Mouse (Mus musculus) midbrain, embryonic 14.5 days (tissue): ENCODE measurements around the gene Il9r. TPM values are rescaled to one million over a fixed set of nuclear protein-coding genes. Genes with fewer than 3 reads are reported as not detected.
A peak's percentile ranks its signal among the peaks of the same experiment; 100 is the strongest.
"Not testable (repeated sequence)": the region's sequence is repeated elsewhere in the genome, so short reads cannot be mapped to it uniquely, and the experiment has no call there.

Experiments
- ATAC-seq: fragments of 200-750 bp; cut with Nextera tagmentation; 2 replicates; pipeline ENCODE4 v1.8.0; 2017; ENCODE audit warnings: moderate number of reproducible peaks, moderate library complexity; ENCODE audit not compliant: low FRiP score, low TSS enrichment
- DNase-seq: peaks from one replicate; pipeline ENCODE4 v3.0.0-alpha.2; 2015
- H3K27ac ChIP-seq: fragments of 300-500 bp; sonication (generic); replicated peaks from 2 replicates; pipeline ENCODE4 v1.5.1; 2014; ENCODE audit warnings: mild to moderate bottlenecking, low read depth, low read length, moderate library complexity
- H3K27me3 ChIP-seq: fragments of 300-500 bp; sonication (generic); 2 replicates; pipeline ENCODE4 v1.6.1; 2014; ENCODE audit warnings: low read length, control low read depth, mixed read lengths; ENCODE audit not compliant: control insufficient read depth, insufficient read depth
- H3K36me3 ChIP-seq: fragments of 300-500 bp; sonication (generic); 2 replicates; pipeline ENCODE4 v1.6.1; 2014; ENCODE audit warnings: low read length, control low read depth; ENCODE audit not compliant: control insufficient read depth, insufficient read depth
- H3K4me1 ChIP-seq: fragments of 300-500 bp; sonication (generic); 2 replicates; pipeline ENCODE4 v1.6.1; 2014; ENCODE audit warnings: mild to moderate bottlenecking, antibody characterized with exemption, low read length, control low read depth; ENCODE audit not compliant: control insufficient read depth, insufficient read depth
- H3K4me2 ChIP-seq: fragments of 300-500 bp; sonication (generic); 2 replicates; pipeline ENCODE4 v1.6.1; 2014; ENCODE audit warnings: mild to moderate bottlenecking, low read length, moderate library complexity
- H3K4me3 ChIP-seq: fragments of 300-500 bp; sonication (generic); replicated peaks from 2 replicates; pipeline ENCODE4 v1.5.1; 2014; ENCODE audit warnings: low read depth, low read length
- H3K9ac ChIP-seq: fragments of 300-500 bp; sonication (generic); replicated peaks from 2 replicates; pipeline ENCODE4 v1.6.1; 2014; ENCODE audit warnings: mild to moderate bottlenecking, low read length, moderate library complexity
- H3K9me3 ChIP-seq: fragments of 300-500 bp; sonication (generic); 2 replicates; pipeline ENCODE4 v1.6.1; 2016; ENCODE audit warnings: low read length, control low read depth, mixed read lengths; ENCODE audit not compliant: control insufficient read depth
- WGBS: fragments of 180-500 bp; shearing (Covaris S2); extraction: QIAGEN DNeasy Blood & Tissue Kit; methylation state at CpG from one replicate; pipeline ENCODE4 v1.1.7; 2014; 5-methylcytosine and 5-hydroxymethylcytosine counted together
- polyA plus RNA-seq: library from polyadenylated mRNA; unstranded; fragments of >200 nt; fragmentation: Nextera tagmentation; extraction: Ambion mirVana; gene quantifications from 2 replicates; pipeline ENCODE4 v1.2.1, GENCODE M21; 2014

The Il9r gene
- polyA plus RNA-seq, 1 experiment from 2014 or later, result not detected

GRCm38 (mm10) chr11:32215372-32216162 is 15.5 kb upstream of the Il9r start:
- ATAC-seq (no peak), DNase-seq (no peak)
- H3K4me3 ChIP-seq, result no peak overlapping the region
- H3K36me3 ChIP-seq, result 0 out of 2 replicates have a peak, but pooled peaks cover 6% of the 10 kb centered on the region
- 96% methylated on average over 18 of the region's 18 CpGs for WGBS
- H3K27me3 ChIP-seq, result no peaks in the 10 kb centered on the region
- H3K4me2 ChIP-seq, result no peak overlapping the region
- H3K9me3 ChIP-seq, result no peaks in the 10 kb centered on the region
- no peaks in the 10 kb centered on the region for H3K4me1 ChIP-seq
- H3K9ac ChIP-seq, result no peak overlapping the region
- H3K27ac ChIP-seq, result no peak overlapping the region

- ATAC-seq, result no peak
- WGBS, result 91% methylated on average over 9 of the region's 9 CpGs
- H3K27me3 ChIP-seq, result no peaks in the 10 kb centered on the region
These were observed 10.5 kb upstream of the Il9r start for GRCm38 (mm10) chr11:32210623-32211022.

GRCm38 (mm10) chr11:32205058-32205873 is 5.2 kb upstream of the Il9r start, which contains the start of gene Snrnp25:
Snrnp25 (plus strand) TSS chr11:32205415.
- peaks cover 7% of the 10 kb centered on the region for H3K4me1 ChIP-seq
- ATAC-seq (peak; percentile 100), DNase-seq (peak; percentile 99)
- WGBS, result under 1% methylated on average over 52 of the region's 52 CpGs
- peak within 1 kb of the TSS; percentile 72 for H3K9ac ChIP-seq
- H3K27ac ChIP-seq, result peak within 1 kb of the TSS; percentile 52; the same call in 1 of the 2 replicates
- no peaks in the 10 kb centered on the region for H3K9me3 ChIP-seq
- H3K27me3 ChIP-seq, result no peaks in the 10 kb centered on the region
- H3K4me2 ChIP-seq, result peak within 1 kb of the TSS; percentile 73
- H3K36me3 ChIP-seq, result peaks cover 25% of the 10 kb centered on the region
- H3K4me3 ChIP-seq, result peak within 1 kb of the TSS; percentile 61

More at GRCm38 (mm10) chr11:32210623-32211022, 10.5 kb upstream of the Il9r start:
- H3K36me3 ChIP-seq, result peaks cover 33% of the 10 kb centered on the region
- no peak overlapping the region for H3K4me2 ChIP-seq
- no peak overlapping the region for H3K9ac ChIP-seq
- H3K4me3 ChIP-seq, result no peak overlapping the region
- peaks cover 4% of the 10 kb centered on the region for H3K4me1 ChIP-seq
- no peak overlapping the region for H3K27ac ChIP-seq
- no peak for DNase-seq
- H3K9me3 ChIP-seq, result no peaks in the 10 kb centered on the region

GRCm38 (mm10) chr11:32201922-32202685 is 2.0 kb upstream of the Il9r start:
- DNase-seq (no peak), ATAC-seq (no peak)
- no peaks in the 10 kb centered on the region for H3K9me3 ChIP-seq
- H3K4me1 ChIP-seq, result peaks cover 7% of the 10 kb centered on the region
- H3K36me3 ChIP-seq, result no peaks in the 10 kb centered on the region
- WGBS, result 84% methylated on average over 11 of the region's 11 CpGs
- no peak overlapping the region for H3K4me3 ChIP-seq
- H3K9ac ChIP-seq, result no peak overlapping the region
- no peak overlapping the region for H3K4me2 ChIP-seq
- no peaks in the 10 kb centered on the region for H3K27me3 ChIP-seq
- H3K27ac ChIP-seq, result no peak overlapping the region

GRCm38 (mm10) chr11:32200992-32201391 is 913 bp upstream of the Il9r start:
- H3K27me3 ChIP-seq, H3K9me3 ChIP-seq, H3K9ac ChIP-seq, H3K4me3 ChIP-seq, ATAC-seq, H3K27ac ChIP-seq, H3K4me2 ChIP-seq, DNase-seq, H3K36me3 ChIP-seq, H3K4me1 ChIP-seq: not testable (repeated sequence)
- WGBS, result 60% methylated on average over 1 of the region's 1 CpGs

- H3K9ac ChIP-seq, result no peak overlapping the region
- no peaks in the 10 kb centered on the region for H3K4me1 ChIP-seq
- no peak overlapping the region for H3K4me2 ChIP-seq
- ATAC-seq (no peak), DNase-seq (no peak)
- WGBS, result 44% methylated on average over 6 of the region's 6 CpGs
- H3K4me3 ChIP-seq, result no peak overlapping the region
- H3K36me3 ChIP-seq, result no peaks in the 10 kb centered on the region
- H3K27ac ChIP-seq, result no peak overlapping the region
- H3K27me3 ChIP-seq, result no peaks in the 10 kb centered on the region
- H3K9me3 ChIP-seq, result no peaks in the 10 kb centered on the region
These were observed 849 bp downstream of the Il9r start for GRCm38 (mm10) chr11:32199230-32199629.

GRCm38 (mm10) chr11:32198256-32198955 is 1.7 kb downstream of the Il9r start:
- Histone ChIP-seq H3K9me3 (no peaks in the 10 kb centered on the region), H3K4me3 (no peak overlapping the region), H3K27me3 (no peaks in the 10 kb centered on the region), H3K9ac (no peak overlapping the region), H3K36me3 (no peaks in the 10 kb centered on the region), H3K4me1 (no peaks in the 10 kb centered on the region), H3K4me2 (no peak overlapping the region), H3K27ac (no peak overlapping the region)
- ATAC-seq (no peak), DNase-seq (no peak)
- 73% methylated on average over 14 of the region's 14 CpGs for WGBS

- Histone ChIP-seq H3K4me1 (no peaks in the 10 kb centered on the region), H3K9ac (no peak overlapping the region), H3K27me3 (no peaks in the 10 kb centered on the region), H3K4me2 (no peak overlapping the region), H3K36me3 (no peaks in the 10 kb centered on the region), H3K4me3 (no peak overlapping the region), H3K27ac (no peak overlapping the region), H3K9me3 (no peaks in the 10 kb centered on the region)
- 69% methylated on average over 3 of the region's 3 CpGs for WGBS
- ATAC-seq (no peak), DNase-seq (no peak)
These were observed 2.3 kb downstream of the Il9r start for GRCm38 (mm10) chr11:32197766-32198165.
